Mouse (Mus musculus): ENCODE data around the gene Pdzd3.

DNA sequence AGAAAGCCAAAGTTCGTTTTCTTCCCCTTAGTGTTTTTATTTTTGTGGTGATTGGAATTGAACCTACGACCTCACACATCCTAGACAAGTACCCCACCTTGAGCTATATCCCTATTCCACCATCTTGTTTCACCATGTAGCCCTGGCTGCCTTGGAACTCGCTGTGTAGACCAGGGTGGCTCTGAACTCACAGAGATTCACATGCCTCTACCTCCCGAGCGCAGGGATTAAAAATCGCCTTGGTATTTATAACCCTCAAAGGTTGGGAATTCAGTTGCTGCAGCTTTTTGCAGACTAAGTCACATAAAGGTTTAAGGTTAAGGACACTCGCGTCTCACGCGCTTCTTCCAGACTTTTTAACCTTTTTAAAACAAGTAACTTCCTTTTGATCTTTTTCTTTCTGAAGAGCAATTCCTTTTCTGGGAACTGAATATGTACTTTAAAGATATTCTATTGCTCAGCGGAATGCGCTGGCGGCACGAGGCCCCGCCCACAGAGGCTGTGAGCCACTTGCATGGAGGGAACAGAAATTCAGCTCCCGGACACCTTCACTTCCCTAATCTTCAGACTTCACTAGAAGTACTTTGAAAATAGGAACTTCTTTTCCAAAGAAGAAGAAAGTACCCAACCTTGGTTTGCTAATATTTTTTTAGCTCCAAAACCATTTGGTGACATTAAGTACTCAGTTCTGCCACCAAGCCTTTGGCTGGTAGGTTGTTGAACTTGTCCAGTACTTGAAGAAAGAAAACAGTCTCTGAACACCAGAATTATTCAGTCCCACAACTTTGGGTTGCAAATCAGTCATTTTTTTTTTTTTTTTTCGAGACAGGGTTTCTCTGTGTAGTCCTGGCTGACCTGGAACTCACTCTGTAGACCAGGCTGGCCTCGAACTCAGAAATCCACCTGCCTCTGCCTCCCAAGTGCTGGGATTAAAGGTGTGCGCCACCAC lies 16.5 kb downstream of the Pdzd3 start:
- no peak for TF ChIP-seq CTCF (IDR thresholded peaks at IDR 0.05; ENCODE audit: insufficient read depth, low read length)
- no peak for TF ChIP-seq POLR2A (IDR thresholded peaks at IDR 0.05; ENCODE audit: borderline replicate concordance, extremely low read depth, low read depth, low read length)
